Mouse (Mus musculus): ENCODE results near the gene Gtf2f2.

Gtf2f2 gene

GRCm38 (mm10) chr14:75964433-75964832 is 46.2 kb downstream of the Gtf2f2 start:
- no peak for TF ChIP-seq GATA4 (IDR thresholded peaks at IDR 0.05; ENCODE audit: insufficient replicate concordance, low read length)

- no peak for TF ChIP-seq GATA4 (IDR thresholded peaks at IDR 0.05; ENCODE audit: insufficient replicate concordance, low read length)
Measured at GRCm38 (mm10) chr14:75964000-75964399, 46.7 kb downstream of the Gtf2f2 start.

DNA sequence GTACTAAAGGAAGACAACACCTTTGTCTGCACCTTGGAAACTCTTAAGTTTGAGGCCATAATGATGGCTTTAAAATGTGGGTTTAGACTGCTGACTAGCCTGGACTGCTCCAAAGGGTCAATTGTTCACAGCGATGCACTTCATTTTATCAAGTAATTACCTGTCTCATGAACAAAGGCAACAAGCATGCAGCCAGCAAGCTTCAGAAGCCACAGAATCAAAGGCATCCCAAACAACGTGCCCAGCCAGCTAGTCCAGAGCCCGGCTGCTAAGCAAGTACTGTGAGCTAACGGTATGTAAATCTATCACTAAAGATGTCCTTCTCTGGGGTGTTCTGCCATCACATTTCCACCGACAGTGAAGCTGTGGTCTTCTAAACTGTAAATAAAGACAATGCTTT is 47.5 kb downstream of the Gtf2f2 start:
- TF ChIP-seq GATA4 (IDR thresholded peaks at IDR 0.05; ENCODE audit: insufficient replicate concordance, low read length), result no peak

DNA sequence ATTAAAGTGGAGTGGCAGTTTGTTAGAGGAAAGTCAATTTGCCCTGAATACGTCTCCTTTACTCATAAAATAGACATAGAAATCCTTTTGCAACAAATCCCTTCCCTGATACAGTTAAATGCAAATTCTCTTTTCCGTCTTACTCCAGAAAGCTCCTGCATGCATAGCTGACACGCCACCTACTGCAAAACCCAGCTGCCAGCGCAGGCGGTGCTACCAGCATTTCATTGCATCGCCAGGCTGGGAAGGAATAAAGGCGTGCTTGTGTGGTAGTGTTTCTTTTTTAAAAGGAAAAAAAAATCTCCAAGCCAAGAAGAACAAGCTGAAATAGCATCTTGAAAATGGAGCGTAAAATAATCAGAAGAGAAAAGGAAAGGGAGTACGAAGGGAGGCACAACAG is 48.4 kb downstream of the Gtf2f2 start:
- TF ChIP-seq GATA4 (IDR thresholded peaks at IDR 0.05; ENCODE audit: insufficient replicate concordance, low read length), result no peak

DNA sequence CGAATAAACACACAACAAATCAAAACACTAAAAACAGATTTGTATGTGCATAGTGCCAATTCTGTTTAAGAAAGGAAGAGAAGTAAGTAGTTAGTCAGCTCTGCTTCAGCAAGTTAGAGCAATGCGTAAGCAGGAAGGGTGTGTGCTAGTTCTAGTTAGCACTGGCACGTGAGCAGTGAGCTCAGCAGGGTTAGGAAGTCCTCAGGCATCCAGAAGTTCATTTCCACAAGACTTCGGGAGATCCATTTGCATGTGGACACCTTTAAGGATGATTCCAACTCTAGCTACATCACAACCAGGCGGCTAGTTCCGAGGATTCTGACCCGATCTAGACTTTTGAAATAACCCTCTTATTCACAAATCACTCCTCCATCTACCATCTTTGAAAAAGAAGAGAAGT is 55.9 kb downstream of the Gtf2f2 start, which contains the start of gene Kctd4:
Gene Kctd4, plus strand, starts transcription at position 244 of the 400 bp plus-strand sequence.
- no peak for TF ChIP-seq GATA4 (IDR thresholded peaks at IDR 0.05; ENCODE audit: insufficient replicate concordance, low read length)

- no peak for TF ChIP-seq GATA4 (IDR thresholded peaks at IDR 0.05; ENCODE audit: insufficient replicate concordance, low read length)
Measured at GRCm38 (mm10) chr14:75953011-75953410, 57.7 kb downstream of the Gtf2f2 start.

DNA sequence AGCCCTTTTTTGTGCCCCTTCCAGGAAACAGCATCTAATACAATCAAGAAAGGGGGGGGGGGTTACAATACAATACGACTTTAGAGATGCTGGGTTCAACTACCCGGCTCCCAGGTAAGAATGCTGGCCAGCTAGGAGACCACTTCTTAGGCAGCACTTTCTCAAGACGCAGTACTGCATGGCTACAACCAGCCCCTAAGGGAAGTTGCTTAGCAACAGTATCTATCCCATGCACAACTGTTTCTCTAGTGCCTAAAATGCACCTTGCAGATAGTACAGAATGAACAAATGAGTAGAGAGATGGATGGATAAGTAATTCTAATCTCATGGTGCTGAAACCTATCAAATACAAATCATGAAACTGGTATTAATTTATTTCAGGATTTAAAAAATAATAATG is 63.0 kb downstream of the Gtf2f2 start:
- TF ChIP-seq GATA4 (IDR thresholded peaks at IDR 0.05; ENCODE audit: insufficient replicate concordance, low read length), result no peak

- no peak for TF ChIP-seq GATA4 (IDR thresholded peaks at IDR 0.05; ENCODE audit: insufficient replicate concordance, low read length)
Measured at GRCm38 (mm10) chr14:75942365-75942764, 68.3 kb downstream of the Gtf2f2 start.

DNA sequence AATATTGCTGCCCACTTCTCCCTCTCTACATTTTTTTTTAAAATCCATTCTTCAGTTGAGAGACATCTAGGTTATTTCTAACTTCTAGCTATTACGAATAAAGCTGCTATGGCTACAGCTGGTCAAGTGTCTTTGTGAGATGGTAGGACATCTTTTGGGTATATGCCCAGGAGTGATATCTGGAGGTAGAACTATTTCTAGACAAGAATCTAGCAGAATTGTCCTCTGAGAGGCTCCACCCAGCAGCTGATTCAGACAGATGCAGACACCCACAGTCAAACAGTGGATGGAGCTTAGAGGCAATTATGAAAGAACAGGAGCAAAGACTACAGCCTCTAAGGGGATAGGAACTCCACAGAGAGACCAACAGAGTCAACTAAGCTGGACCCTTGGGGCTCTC is 69.2 kb downstream of the Gtf2f2 start:
- TF ChIP-seq GATA4 (IDR thresholded peaks at IDR 0.05; ENCODE audit: insufficient replicate concordance, low read length), result no peak

GRCm38 (mm10) chr14:75937714-75938113 is 73.0 kb downstream of the Gtf2f2 start:
- TF ChIP-seq GATA4 (IDR thresholded peaks at IDR 0.05; ENCODE audit: insufficient replicate concordance, low read length), result no peak

- TF ChIP-seq GATA4 (IDR thresholded peaks at IDR 0.05; ENCODE audit: insufficient replicate concordance, low read length), result no peak
Measured at GRCm38 (mm10) chr14:75934359-75934758, 76.3 kb downstream of the Gtf2f2 start.

DNA sequence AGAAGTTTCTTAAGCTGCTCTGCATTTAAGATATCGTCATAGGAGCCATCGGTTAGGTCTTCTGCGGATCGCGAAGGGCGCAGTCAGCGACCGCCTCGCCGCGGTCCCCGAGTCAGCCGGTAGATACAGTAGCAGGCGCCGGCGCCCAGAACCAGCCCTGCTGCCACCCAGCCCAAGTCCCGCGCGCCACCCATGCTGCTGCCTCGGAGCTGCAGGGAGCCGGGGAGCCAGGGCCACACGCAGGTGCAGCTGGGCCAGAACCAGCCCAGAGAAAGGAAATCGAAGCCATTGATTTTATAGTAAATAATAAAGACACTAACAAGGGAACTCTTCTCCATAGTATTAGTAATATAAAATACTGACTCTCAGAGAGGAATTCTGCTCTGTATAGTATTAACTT is 79.4 kb downstream of the Gtf2f2 start:
- TF ChIP-seq GATA4 (IDR thresholded peaks at IDR 0.05; ENCODE audit: insufficient replicate concordance, low read length), result no peak

GRCm38 (mm10) chr14:75923314-75924052 is 87.2 kb downstream of the Gtf2f2 start:
- TF ChIP-seq GATA4 (IDR thresholded peaks at IDR 0.05; ENCODE audit: insufficient replicate concordance, low read length), result no peak

DNA sequence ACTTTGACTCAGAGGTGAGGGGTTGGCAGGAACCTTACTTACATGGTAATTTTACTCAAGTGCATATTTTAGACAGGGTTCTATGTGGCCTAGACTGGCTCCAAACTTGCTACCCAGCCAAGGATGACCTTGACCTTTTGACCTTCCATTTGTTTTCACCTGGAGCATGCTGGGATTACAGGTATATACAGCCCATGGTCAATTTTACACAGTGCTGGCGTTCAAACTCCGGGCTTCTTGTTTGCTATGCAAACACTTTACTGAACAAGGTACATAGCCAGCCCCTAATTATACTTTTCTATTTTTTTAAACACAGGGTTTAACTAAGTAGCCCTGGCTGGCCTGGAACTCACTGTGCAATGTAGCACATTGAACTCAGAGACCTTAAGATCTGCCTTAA is 98.0 kb downstream of the Gtf2f2 start:
- TF ChIP-seq GATA4 (IDR thresholded peaks at IDR 0.05; ENCODE audit: insufficient replicate concordance, low read length), result no peak

GRCm38 (mm10) chr14:75911968-75912367 is 98.7 kb downstream of the Gtf2f2 start:
- TF ChIP-seq GATA4 (IDR thresholded peaks at IDR 0.05; ENCODE audit: insufficient replicate concordance, low read length), result no peak

GRCm38 (mm10) chr14:75906931-75907330 is 103.7 kb downstream of the Gtf2f2 start:
- TF ChIP-seq GATA4 (IDR thresholded peaks at IDR 0.05; ENCODE audit: insufficient replicate concordance, low read length), result no peak

GRCm38 (mm10) chr14:75904972-75905371 is 105.7 kb downstream of the Gtf2f2 start:
- no peak for TF ChIP-seq GATA4 (IDR thresholded peaks at IDR 0.05; ENCODE audit: insufficient replicate concordance, low read length)
